In genomic region chr14:59554025-59554424, GRCm38 (mm10) we compare ENCODE assay signal across 15 mouse cellular contexts. TPM values are rescaled to one million over a fixed set of nuclear protein-coding genes. Genes with fewer than 3 reads are reported as not detected.
DNase-seq lines count a peak whose midpoint lies in the region; ATAC-seq and TF ChIP-seq lines count a peak whose summit lies in the region.
"Had no signal": no experiment of that assay in that cellular context is flagged by ENCODE, and none has a peak within 500 bp of the region (broad histone marks: within the 10 kb centered on the region; RNA-seq: fewer than 3 reads in every experiment).

No protein-coding gene starts in this region.

- H3K4me1 ChIP-seq in lung, embryonic 14.5 days (ENCODE audit: insufficient read depth): no peaks in the 10 kb centered on the region; the same call in 1 of the 2 replicates
- H3K4me1 ChIP-seq in E14TG2a.4 (replicated peaks; ENCODE audit: low read depth, low read length): peaks cover 56% of the 10 kb centered on the region
- no peaks in the 10 kb centered on the region for H3K4me1 ChIP-seq in cortical plate, adult 2 months (ENCODE audit: control insufficient read depth, insufficient read depth, low read length)
- H3K4me1 ChIP-seq: heart, embryonic 15.5 days had no signal

- no peaks in the 10 kb centered on the region for H3K27me3 ChIP-seq in lung, embryonic 14.5 days (ENCODE audit: insufficient read depth, low read length)
- H3K27me3 ChIP-seq in E14TG2a.4 (ENCODE audit: insufficient read depth, low read length): 0 out of 2 replicates have a peak, but pooled peaks cover 3% of the 10 kb centered on the region
- H3K27me3 ChIP-seq: limb, embryonic 15.5 days had no signal

- no peaks in the 10 kb centered on the region for H3K9me3 ChIP-seq in lung, embryonic 14.5 days (ENCODE audit: low read depth, low read length)
- H3K9me3 ChIP-seq in E14TG2a.4 (ENCODE audit: low read length): no peaks in the 10 kb centered on the region
- H3K9me3 ChIP-seq: heart, embryonic 15.5 days; limb, embryonic 15.5 days had no signal

- TF ChIP-seq POLR2A in cortical plate, adult 2 months (IDR thresholded peaks at IDR 0.05; ENCODE audit: extremely low read depth, insufficient read depth, low read length): no peak

- H3K9ac ChIP-seq in lung, embryonic 14.5 days: no peak overlapping the region
- H3K9ac ChIP-seq: heart, embryonic 15.5 days; limb, embryonic 15.5 days had no signal

- peak; percentile 34 for TF ChIP-seq CTCF in gastrocnemius, adult 2 months (IDR thresholded peaks at IDR 0.05)
- TF ChIP-seq CTCF in lung, embryonic 14.5 days (IDR thresholded peaks at IDR 0.05; ENCODE audit: low read depth): peak; percentile 55
- 0 out of 2 replicates have a peak, but pooled peaks have one; percentile 7 for TF ChIP-seq CTCF in E14TG2a.4 (conservative IDR thresholded peaks at IDR 0.05; ENCODE audit: low read length)
- 0 out of 2 replicates have a peak, but pooled peaks have one; percentile 1 for TF ChIP-seq CTCF in cortical plate, adult 2 months (IDR thresholded peaks at IDR 0.05; ENCODE audit: extremely low read depth, insufficient read depth, low read length)

- WGBS in lung, embryonic 14.5 days: 63% methylated on average over 5 of the region's 5 CpGs

- intact Hi-C loops in gastrocnemius, adult 2 months (cut with DNase I): loop anchor here (10.0 kb wide), 1 partner anchor 149 kb away; no protein-coding TSS in a partner anchor

- no peak overlapping the region for H3K4me3 ChIP-seq in gastrocnemius, adult 2 months
- H3K4me3 ChIP-seq in lung, embryonic 14.5 days (ENCODE audit: low read depth, low read length): no peak overlapping the region
- H3K4me3 ChIP-seq in E14TG2a.4 (replicated peaks; ENCODE audit: low read length): no peak overlapping the region
- no peak overlapping the region for H3K4me3 ChIP-seq in cortical plate, adult 2 months (ENCODE audit: insufficient read depth, low read length)
- H3K4me3 ChIP-seq: heart, embryonic 15.5 days; limb, embryonic 15.5 days had no signal

- ATAC-seq in lung, embryonic 14.5 days (ENCODE audit: insufficient read depth): peak; percentile 29; the same call in 1 of the 2 replicates
- ATAC-seq: CD4-positive, CD25-positive, alpha-beta regulatory T cell, adult 4 months had no signal

- no peak overlapping the region for H3K4me2 ChIP-seq in lung, embryonic 14.5 days
- H3K4me2 ChIP-seq: heart, embryonic 15.5 days; limb, embryonic 15.5 days had no signal

- no peaks in the 10 kb centered on the region for H3K36me3 ChIP-seq in lung, embryonic 14.5 days (ENCODE audit: insufficient read depth)
- peaks cover 5% of the 10 kb centered on the region; the same call in 1 of the 2 replicates for H3K36me3 ChIP-seq in E14TG2a.4 (ENCODE audit: insufficient read depth, low read length)
- H3K36me3 ChIP-seq: heart, embryonic 15.5 days; limb, embryonic 15.5 days had no signal

- DNase-seq in gastrocnemius, adult 2 months: no peak
- no peak for DNase-seq in gastrocnemius, postnatal 10 days
- DNase-seq in lung, embryonic 14.5 days: peak; percentile 70
- no peak for DNase-seq in lung, postnatal 4 days
- no peak for DNase-seq in thymus, postnatal 14 days
- DNase-seq in left cerebral cortex, adult 9 months (ENCODE audit: low spot score in 2 of 2): no peak
- DNase-seq: adrenal gland, postnatal 25 days; cerebellum, adult 11-12 months; gastrocnemius, postnatal 36 days had no signal

- no peak overlapping the region for H3K27ac ChIP-seq in gastrocnemius, adult 2 months
- H3K27ac ChIP-seq in lung, embryonic 14.5 days (ENCODE audit: low read depth): no peak overlapping the region
- no peak overlapping the region for H3K27ac ChIP-seq in cortical plate, adult 2 months (ENCODE audit: insufficient read depth, low read length)
- H3K27ac ChIP-seq: heart, embryonic 15.5 days; limb, embryonic 15.5 days; macrophage had no signal

RNA-seq across cellular contexts. Expression of gene Cdadc1, which starts 43.7 kb away (rescaled TPM):
- 10 to 100 TPM; 29.4 to 36.3 TPM for total RNA-seq in gastrocnemius, adult 2 months (2021)
- 10 to 100 TPM; 19.4 to 25.5 TPM for total RNA-seq in gastrocnemius, postnatal 10 days (2021)
- 32.5 and 36.2 TPM in 2 replicates for polyA plus RNA-seq in lung, embryonic 14.5 days (2014; fragmentation: Nextera tagmentation; extraction: Ambion mirVana)
- 29.8 and 30.7 TPM in 2 replicates for polyA plus RNA-seq in cortical plate, adult 2 months (2012; rRNA removed)

Comparison
In these comparisons a context has a peak if more than half of its experiments do, and no peak if none do; other contexts are left out.
1. CTCF ChIP-seq: peak in every context shown above with its lines; median percentile 55 in lung, embryonic 14.5 days; 34 in gastrocnemius, adult 2 months; 7 in E14TG2a.4; 1 in cortical plate, adult 2 months.